Mouse (Mus musculus) forebrain, embryonic 12.5 days (tissue): ENCODE results near the gene Iffo2. TPM values are rescaled to one million over a fixed set of nuclear protein-coding genes. Genes with fewer than 3 reads are reported as not detected.
A peak's percentile ranks its signal among the peaks of the same experiment; 100 is the strongest.

Experiments used
- ATAC-seq: fragments of 200-750 bp; cut with Nextera tagmentation; 2 replicates; pipeline ENCODE4 v1.8.0; 2017; ENCODE audit warnings: moderate TSS enrichment; ENCODE audit not compliant: low FRiP score
- H3K27ac ChIP-seq: fragments of 300-500 bp; sonication (generic); 2 replicates; pipeline ENCODE4 v1.5.1; 2016; ENCODE audit warnings: mild to moderate bottlenecking
- H3K27me3 ChIP-seq: fragments of 300-500 bp; sonication (generic); 2 replicates; pipeline ENCODE4 v1.6.1; 2016; ENCODE audit warnings: mild to moderate bottlenecking
- H3K36me3 ChIP-seq: fragments of 300-500 bp; sonication (generic); replicated peaks from 2 replicates; pipeline ENCODE4 v1.6.1; 2016; ENCODE audit warnings: mild to moderate bottlenecking
- H3K4me1 ChIP-seq: fragments of 300-500 bp; sonication (generic); 2 replicates; pipeline ENCODE4 v1.6.1; 2016
- H3K4me2 ChIP-seq: fragments of 300-500 bp; sonication (generic); 2 replicates; pipeline ENCODE4 v1.6.1; 2016; ENCODE audit warnings: mild to moderate bottlenecking, moderate library complexity
- H3K4me3 ChIP-seq: fragments of 300-500 bp; sonication (generic); replicated peaks from 2 replicates; pipeline ENCODE4 v1.5.1; 2016; ENCODE audit warnings: mild to moderate bottlenecking
- H3K9ac ChIP-seq: fragments of 300-500 bp; sonication (generic); 2 replicates; pipeline ENCODE4 v1.6.1; 2016; ENCODE audit warnings: mild to moderate bottlenecking
- H3K9me3 ChIP-seq: fragments of 300-500 bp; sonication (generic); 2 replicates; pipeline ENCODE4 v1.6.1; 2016
- WGBS: fragments of 180-500 bp; shearing (Covaris S2); methylation state at CpG from one replicate; pipeline ENCODE4 v1.1.7; 2016; 5-methylcytosine and 5-hydroxymethylcytosine counted together
- polyA plus RNA-seq: library from polyadenylated mRNA; unstranded; fragments of >200 nt; fragmentation: Nextera tagmentation; extraction: Ambion mirVana; gene quantifications from 2 replicates; pipeline ENCODE4 v1.2.1, GENCODE M21; 2016

The Iffo2 gene
- polyA plus RNA-seq, 1 experiment from 2014 or later, result 4.5 TPM

DNA sequence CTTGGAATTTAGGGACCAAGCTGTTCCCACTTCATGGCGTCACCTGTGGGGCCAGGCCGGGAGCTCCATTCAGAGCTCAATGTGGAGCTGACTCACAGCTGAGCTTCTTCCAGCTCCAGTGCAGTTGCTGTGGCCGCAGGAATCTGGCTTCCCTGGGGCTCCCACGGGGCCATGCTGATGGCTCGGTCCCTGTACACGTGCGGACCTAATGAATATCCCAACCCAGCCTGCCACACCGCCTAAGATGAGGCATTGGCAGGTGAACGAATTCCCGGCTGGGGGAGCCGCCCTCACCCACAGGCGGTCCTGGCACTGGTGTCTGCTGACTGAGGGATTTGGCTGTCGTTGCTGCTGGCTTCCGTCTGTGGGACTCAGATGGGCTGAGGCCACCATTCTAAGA is 29.5 kb upstream of the Iffo2 start:
- ATAC-seq, result no peak

DNA sequence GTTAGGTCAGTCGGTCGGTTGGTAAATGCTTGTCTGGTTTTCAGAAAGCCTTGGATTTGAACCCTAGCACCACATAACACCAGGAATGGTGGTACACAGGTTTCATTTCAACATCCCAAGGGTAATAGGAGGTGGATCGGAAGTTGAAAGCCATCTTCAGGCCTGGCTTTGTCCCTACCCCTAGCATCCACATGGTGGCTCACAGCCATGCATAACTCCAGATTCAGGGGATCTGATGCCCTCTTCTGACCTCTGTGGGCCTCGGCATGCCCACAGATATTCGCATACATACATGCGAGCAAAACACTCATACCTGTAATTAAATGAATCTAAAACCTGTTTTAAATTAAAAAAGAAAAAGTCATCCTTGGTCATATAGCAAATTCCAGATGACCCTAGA is 28.6 kb upstream of the Iffo2 start:
- WGBS, result 84% methylated on average over 6 of the region's 6 CpGs
- H3K9me3 ChIP-seq, result no peaks in the 10 kb centered on the region
- H3K4me2 ChIP-seq, result no peak overlapping the region
- H3K4me3 ChIP-seq, result no peak overlapping the region
- ATAC-seq, result no peak
- no peaks in the 10 kb centered on the region for H3K36me3 ChIP-seq
- H3K4me1 ChIP-seq, result peaks cover 5% of the 10 kb centered on the region; the same call in 1 of the 2 replicates
- peaks cover 4% of the 10 kb centered on the region; the same call in 1 of the 2 replicates for H3K27me3 ChIP-seq
- H3K27ac ChIP-seq, result no peak overlapping the region
- no peak overlapping the region for H3K9ac ChIP-seq

More for the DNA sequence above, 29.5 kb upstream of the Iffo2 start:
- Histone ChIP-seq H3K4me1 (peaks cover 5% of the 10 kb centered on the region; the same call in 1 of the 2 replicates), H3K27me3 (peaks cover 4% of the 10 kb centered on the region; the same call in 1 of the 2 replicates), H3K27ac (no peak overlapping the region), H3K4me3 (no peak overlapping the region), H3K9ac (no peak overlapping the region), H3K9me3 (no peaks in the 10 kb centered on the region), H3K36me3 (no peaks in the 10 kb centered on the region), H3K4me2 (no peak overlapping the region)
- 75% methylated on average over 14 of the region's 14 CpGs for WGBS

DNA sequence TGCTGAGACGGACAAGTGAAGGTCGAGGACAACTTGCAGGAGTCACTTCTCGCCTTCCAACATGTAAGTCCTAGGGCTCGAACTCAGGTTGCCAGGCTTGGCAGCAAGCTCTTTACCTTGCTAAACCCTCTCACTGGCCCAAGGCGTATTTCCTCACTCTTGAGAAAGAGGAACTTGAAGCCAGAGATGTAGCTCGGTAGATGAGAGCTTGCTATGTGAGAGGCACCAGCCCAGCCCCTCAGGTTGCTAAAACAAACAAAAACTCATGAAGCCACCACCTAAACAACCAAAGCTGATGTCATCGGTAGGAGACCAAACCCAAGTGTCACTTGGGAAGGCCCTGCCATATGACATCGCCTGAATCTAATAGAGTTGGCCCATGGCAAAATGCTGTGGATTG is 26.4 kb upstream of the Iffo2 start:
- 0 out of 2 replicates have a peak, but pooled peaks cover under 1% of the 10 kb centered on the region for H3K4me1 ChIP-seq
- H3K27me3 ChIP-seq, result peaks cover 4% of the 10 kb centered on the region; the same call in 1 of the 2 replicates
- H3K4me2 ChIP-seq, result no peak overlapping the region
- WGBS, result 89% methylated on average over 8 of the region's 8 CpGs
- no peak overlapping the region for H3K27ac ChIP-seq
- H3K9me3 ChIP-seq, result no peaks in the 10 kb centered on the region
- H3K4me3 ChIP-seq, result no peak overlapping the region
- H3K9ac ChIP-seq, result no peak overlapping the region
- ATAC-seq, result no peak
- H3K36me3 ChIP-seq, result no peaks in the 10 kb centered on the region

DNA sequence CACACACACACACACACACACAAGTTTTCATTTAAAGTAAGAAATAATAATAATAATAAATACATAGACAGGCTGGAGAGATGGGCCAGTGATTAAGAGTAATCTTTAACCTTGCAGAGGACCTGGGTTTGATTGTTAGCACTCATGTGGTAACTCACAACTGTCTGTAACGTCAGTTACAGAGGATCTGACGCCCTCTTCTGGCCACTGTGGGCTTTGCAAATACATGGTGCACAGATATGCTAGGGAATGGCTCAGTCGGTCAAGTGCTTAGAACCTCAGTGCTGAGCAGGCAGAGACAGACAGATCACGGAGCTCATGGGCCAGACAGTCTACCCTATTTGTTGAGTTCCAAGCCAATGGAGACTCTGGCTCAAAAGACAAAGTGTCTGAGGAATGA is 24.6 kb upstream of the Iffo2 start:
- Histone ChIP-seq H3K4me3 (no peak overlapping the region), H3K9me3 (no peaks in the 10 kb centered on the region), H3K27ac (no peak overlapping the region), H3K9ac (no peak overlapping the region), H3K4me1 (peaks cover 3% of the 10 kb centered on the region; the same call in 1 of the 2 replicates), H3K36me3 (no peaks in the 10 kb centered on the region), H3K27me3 (0 out of 2 replicates have a peak, but pooled peaks cover 4% of the 10 kb centered on the region), H3K4me2 (no peak overlapping the region)
- no peak for ATAC-seq
- 86% methylated on average over 4 of the region's 4 CpGs for WGBS

DNA sequence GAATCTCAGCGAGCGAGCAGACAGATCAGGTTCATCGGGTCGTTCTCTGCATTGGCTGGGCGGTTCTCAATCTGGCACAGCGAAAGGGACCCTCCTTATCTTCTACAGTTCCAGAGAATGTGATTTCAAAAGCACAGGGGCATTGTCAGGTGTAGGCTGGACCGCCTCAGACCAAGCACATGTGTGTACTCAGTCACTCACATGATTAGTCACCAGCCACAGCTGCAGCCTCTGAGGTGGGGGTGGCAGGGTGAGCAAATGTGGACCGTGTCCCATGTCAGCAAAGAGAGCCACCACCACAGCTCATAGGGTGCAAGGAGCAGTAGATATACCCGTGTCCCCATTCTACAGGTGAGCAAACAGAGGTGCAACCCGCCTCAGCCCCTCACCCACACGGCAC is 23.6 kb upstream of the Iffo2 start:
- Histone ChIP-seq H3K4me1 (peaks cover 3% of the 10 kb centered on the region; the same call in 1 of the 2 replicates), H3K9ac (no peak overlapping the region), H3K36me3 (no peaks in the 10 kb centered on the region), H3K4me3 (no peak overlapping the region), H3K27me3 (0 out of 2 replicates have a peak, but pooled peaks cover 4% of the 10 kb centered on the region), H3K9me3 (no peaks in the 10 kb centered on the region), H3K27ac (no peak overlapping the region), H3K4me2 (no peak overlapping the region)
- no peak for ATAC-seq
- WGBS, result 91% methylated on average over 11 of the region's 11 CpGs

DNA sequence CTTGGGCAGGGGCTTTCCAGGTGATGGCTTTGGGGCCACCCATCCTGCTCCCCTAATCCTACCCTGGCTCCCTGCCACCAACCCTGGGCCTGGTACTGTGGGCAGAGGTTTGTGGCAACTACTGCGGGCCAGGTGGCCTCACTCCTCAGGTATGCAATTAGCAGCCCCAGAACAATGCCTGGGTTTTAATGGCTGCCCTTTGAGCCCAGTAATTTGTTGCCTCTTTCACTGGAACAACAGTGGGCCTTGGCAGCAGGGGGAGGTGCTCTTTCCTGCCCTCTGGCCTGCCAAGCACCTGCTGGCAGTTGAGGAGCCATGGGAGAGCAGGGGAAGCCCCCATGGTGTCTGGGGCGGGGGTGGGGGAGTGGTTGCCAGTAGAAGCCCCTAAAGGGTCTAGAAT is 21.3 kb upstream of the Iffo2 start:
- 73% methylated on average over 2 of the region's 2 CpGs for WGBS
- H3K27me3 ChIP-seq, result no peaks in the 10 kb centered on the region
- no peak overlapping the region for H3K9ac ChIP-seq
- H3K4me1 ChIP-seq, result peaks cover 3% of the 10 kb centered on the region; the same call in 1 of the 2 replicates
- ATAC-seq, result no peak
- H3K27ac ChIP-seq, result no peak overlapping the region
- no peak overlapping the region for H3K4me2 ChIP-seq
- H3K4me3 ChIP-seq, result no peak overlapping the region
- H3K9me3 ChIP-seq, result no peaks in the 10 kb centered on the region
- H3K36me3 ChIP-seq, result no peaks in the 10 kb centered on the region

DNA sequence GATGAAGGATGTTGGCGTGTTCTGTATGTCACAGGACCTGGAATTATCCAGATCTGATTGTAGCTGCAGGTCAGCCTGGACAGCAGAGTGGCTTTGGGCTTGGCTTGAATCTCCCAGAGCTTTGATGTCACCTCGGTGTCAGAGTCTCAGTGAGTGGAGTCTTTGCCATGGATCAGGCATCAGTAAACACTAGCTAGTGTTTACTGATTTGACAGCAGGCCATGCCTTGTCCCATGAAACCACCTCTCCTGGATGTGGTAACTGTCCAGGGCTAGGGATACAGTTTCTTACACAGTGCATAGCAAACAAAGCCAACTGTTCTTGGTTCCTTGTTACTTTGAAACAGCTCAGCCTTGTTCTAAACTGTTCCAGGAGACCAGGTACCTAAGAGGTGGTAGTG is 18.8 kb upstream of the Iffo2 start:
- WGBS, result 90% methylated on average over 2 of the region's 2 CpGs
- H3K9me3 ChIP-seq, result no peaks in the 10 kb centered on the region

DNA sequence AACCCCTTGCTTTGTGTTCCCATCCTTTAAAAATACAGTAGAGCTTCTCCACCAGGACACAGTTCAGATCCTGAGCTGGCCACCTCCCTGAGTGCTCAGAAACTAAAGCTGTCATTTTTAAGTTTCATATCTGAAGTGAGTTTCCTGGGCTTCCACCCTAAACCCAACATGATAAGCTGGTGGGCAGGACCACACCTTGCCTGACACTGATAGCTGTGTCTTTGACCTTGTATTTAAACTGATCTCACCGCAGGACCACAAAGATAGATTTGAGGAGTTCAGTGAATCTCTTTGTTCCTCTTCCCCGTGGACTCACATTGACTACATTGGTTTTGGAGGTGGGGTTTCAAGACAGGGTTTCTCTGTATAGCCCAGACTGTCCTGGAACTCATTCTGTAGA is 17.4 kb upstream of the Iffo2 start:
- H3K9me3 ChIP-seq, result no peaks in the 10 kb centered on the region
- peaks cover 3% of the 10 kb centered on the region; the same call in 1 of the 2 replicates for H3K4me1 ChIP-seq
- no peak overlapping the region for H3K9ac ChIP-seq
- H3K36me3 ChIP-seq, result no peaks in the 10 kb centered on the region
- no peak for ATAC-seq
- H3K27me3 ChIP-seq, result no peaks in the 10 kb centered on the region
- WGBS, result 82% methylated on average over 2 of the region's 2 CpGs
- no peak overlapping the region for H3K4me3 ChIP-seq
- no peak overlapping the region for H3K27ac ChIP-seq
- H3K4me2 ChIP-seq, result no peak overlapping the region

More for the DNA sequence above, 18.8 kb upstream of the Iffo2 start:
- Histone ChIP-seq H3K4me2 (no peak overlapping the region), H3K4me3 (no peak overlapping the region), H3K27ac (no peak overlapping the region), H3K4me1 (peaks cover 3% of the 10 kb centered on the region; the same call in 1 of the 2 replicates), H3K36me3 (no peaks in the 10 kb centered on the region), H3K9ac (no peak overlapping the region), H3K27me3 (no peaks in the 10 kb centered on the region)
- ATAC-seq, result no peak

DNA sequence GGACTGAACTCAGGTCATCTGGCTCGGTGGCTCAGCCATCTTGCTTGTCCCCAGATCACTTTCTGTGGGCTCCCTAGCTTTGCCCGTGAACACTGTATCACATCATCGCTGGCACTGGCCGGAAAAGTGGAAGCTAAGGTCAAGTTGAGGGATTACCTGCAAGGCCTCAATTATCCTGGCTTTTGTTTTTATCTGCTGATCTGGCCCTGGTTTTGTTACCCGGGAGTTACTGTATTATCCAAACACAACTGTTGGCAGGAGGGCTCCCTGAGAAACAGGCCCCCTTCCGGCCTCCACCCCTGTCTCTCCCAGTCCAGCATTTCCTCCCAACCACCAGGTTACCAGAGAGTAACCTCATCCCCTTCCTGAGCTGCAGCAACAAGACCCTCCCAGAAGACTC is 11.1 kb upstream of the Iffo2 start:
- ATAC-seq, result no peak
- Histone ChIP-seq H3K27me3 (no peaks in the 10 kb centered on the region), H3K4me3 (no peak overlapping the region), H3K9me3 (no peaks in the 10 kb centered on the region), H3K36me3 (no peaks in the 10 kb centered on the region), H3K9ac (no peak overlapping the region), H3K4me1 (no peaks in the 10 kb centered on the region), H3K4me2 (no peak overlapping the region), H3K27ac (no peak overlapping the region)
- WGBS, result 78% methylated on average over 6 of the region's 6 CpGs

DNA sequence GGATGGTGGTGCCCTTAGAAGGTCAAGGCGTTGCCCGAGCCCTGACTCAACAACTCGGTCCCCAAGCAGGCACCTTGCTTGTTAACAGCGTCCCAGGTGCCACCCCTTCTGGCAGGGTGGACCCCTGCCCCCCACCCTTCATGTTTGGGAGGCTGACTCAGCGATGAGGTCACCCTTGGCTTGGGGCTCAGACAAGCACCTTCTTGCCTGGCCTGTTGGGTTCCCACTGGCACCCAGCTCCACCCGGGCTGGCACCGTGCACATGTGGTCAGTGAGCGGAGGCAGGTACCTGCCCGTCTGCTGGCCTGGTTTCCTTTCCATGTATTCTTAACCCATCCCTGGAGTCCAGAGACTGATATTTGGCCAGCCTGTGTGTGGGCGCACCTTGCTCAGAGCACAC is 8.4 kb upstream of the Iffo2 start:
- no peak for ATAC-seq
- Histone ChIP-seq H3K4me1 (0 out of 2 replicates have a peak, but pooled peaks cover 8% of the 10 kb centered on the region), H3K4me3 (no peak overlapping the region), H3K4me2 (no peak overlapping the region), H3K27ac (no peak overlapping the region), H3K36me3 (no peaks in the 10 kb centered on the region), H3K9ac (no peak overlapping the region), H3K27me3 (no peaks in the 10 kb centered on the region), H3K9me3 (no peaks in the 10 kb centered on the region)
- 84% methylated on average over 10 of the region's 10 CpGs for WGBS

DNA sequence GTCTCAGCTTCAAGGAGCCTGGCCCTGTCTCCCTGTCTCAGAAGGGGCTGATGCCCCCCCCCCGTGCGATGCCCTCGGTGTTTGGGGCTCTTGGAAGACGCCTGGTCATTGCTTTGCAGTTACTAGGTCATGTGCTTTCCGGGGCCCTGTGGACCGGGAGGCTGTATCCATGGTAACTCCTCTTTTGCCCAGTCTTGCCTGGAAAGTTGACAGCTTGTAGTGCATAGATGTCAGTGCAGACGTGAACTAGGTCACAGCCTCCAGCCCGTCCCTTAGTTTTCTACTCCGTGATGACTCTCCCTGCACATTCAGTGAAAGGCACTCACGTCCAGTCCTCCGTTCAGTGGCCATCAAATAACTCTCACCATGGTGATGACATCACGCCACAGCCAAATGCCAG is 3.9 kb upstream of the Iffo2 start:
- Histone ChIP-seq H3K4me2 (no peak overlapping the region), H3K27ac (no peak overlapping the region), H3K36me3 (no peaks in the 10 kb centered on the region), H3K9me3 (no peaks in the 10 kb centered on the region), H3K9ac (no peak overlapping the region), H3K4me1 (0 out of 2 replicates have a peak, but pooled peaks cover 8% of the 10 kb centered on the region), H3K27me3 (no peaks in the 10 kb centered on the region), H3K4me3 (no peak overlapping the region)
- ATAC-seq, result no peak
- whole genome bisulfite sequencing, result 69% methylated on average over 12 of the region's 12 CpGs

DNA sequence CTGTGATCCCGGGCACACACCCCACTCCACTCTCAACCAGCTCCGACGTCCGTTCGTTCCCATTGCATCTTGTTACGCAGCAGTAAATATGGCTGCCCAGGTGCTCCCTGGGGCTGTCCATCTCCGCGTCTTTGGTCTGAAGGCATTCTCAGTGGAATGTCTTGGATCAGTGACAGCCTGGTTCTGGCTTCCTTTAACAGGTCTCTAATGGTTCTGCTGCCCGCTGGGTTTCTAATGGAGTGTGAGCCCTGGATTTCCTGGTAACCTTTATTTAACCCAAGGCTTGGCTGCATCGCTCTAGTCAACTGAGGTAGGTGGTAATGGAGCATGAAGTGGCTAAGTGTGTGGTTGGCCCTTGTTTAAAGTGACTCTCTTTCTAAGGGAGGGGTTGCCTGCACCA is 1.7 kb downstream of the Iffo2 start:
- Histone ChIP-seq H3K4me1 (peaks cover 12% of the 10 kb centered on the region), H3K9ac (no peak overlapping the region), H3K27me3 (no peaks in the 10 kb centered on the region), H3K4me3 (no peak overlapping the region), H3K9me3 (no peaks in the 10 kb centered on the region), H3K36me3 (no peaks in the 10 kb centered on the region), H3K4me2 (no peak overlapping the region), H3K27ac (no peak overlapping the region)
- WGBS, result 92% methylated on average over 10 of the region's 10 CpGs
- ATAC-seq, result no peak

DNA sequence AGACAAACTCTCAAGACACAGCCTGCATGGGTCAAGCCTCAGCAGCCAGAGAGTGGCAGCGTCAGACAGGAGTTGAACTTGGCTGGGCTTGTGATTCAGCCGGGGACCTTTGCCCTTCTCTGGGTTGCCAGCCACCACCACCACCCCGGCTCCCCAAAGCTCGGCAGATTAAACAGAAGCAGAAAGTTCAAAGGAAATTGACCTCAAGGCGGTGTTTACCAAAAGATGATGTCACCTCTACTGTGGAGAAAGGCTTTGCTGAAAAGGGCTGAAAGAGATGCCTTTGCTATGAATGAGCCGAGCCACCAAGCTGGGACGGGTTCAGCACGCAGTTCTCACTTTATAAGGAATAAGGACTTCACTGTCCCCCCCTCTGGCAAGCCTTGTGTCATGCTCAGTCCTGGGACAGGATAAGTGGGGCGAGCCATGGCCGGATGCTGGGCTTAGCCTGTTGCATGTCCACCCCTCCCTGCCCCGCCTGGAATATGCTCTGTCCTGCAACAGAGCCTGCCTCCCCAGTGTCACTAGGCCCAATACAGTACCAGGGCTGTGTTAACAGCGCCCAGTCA is 4.9 kb downstream of the Iffo2 start:
- no peak overlapping the region for H3K4me2 ChIP-seq
- no peak for ATAC-seq
- H3K27me3 ChIP-seq, result no peaks in the 10 kb centered on the region; the same call in 1 of the 2 replicates
- H3K9me3 ChIP-seq, result no peaks in the 10 kb centered on the region
- no peaks in the 10 kb centered on the region for H3K36me3 ChIP-seq
- H3K27ac ChIP-seq, result no peak overlapping the region
- H3K4me1 ChIP-seq, result peaks cover 12% of the 10 kb centered on the region
- H3K4me3 ChIP-seq, result no peak overlapping the region
- 22% methylated on average over 12 of the region's 12 CpGs for WGBS
- H3K9ac ChIP-seq, result 0 out of 2 replicates have a peak overlapping the region, but pooled peaks have one; percentile 1
